Mouse (Mus musculus): ENCODE results near the gene Adamts12.

Gene Adamts12

GRCm38 (mm10) chr15:11082961-11083569, 18.5 kb downstream of the Adamts12 start:
- DNase-seq (ENCODE audit: low spot score), result no peak

GRCm38 (mm10) chr15:11083678-11084077, 19.1 kb downstream of the Adamts12 start:
- no peak for DNase-seq (ENCODE audit: low spot score)

DNA sequence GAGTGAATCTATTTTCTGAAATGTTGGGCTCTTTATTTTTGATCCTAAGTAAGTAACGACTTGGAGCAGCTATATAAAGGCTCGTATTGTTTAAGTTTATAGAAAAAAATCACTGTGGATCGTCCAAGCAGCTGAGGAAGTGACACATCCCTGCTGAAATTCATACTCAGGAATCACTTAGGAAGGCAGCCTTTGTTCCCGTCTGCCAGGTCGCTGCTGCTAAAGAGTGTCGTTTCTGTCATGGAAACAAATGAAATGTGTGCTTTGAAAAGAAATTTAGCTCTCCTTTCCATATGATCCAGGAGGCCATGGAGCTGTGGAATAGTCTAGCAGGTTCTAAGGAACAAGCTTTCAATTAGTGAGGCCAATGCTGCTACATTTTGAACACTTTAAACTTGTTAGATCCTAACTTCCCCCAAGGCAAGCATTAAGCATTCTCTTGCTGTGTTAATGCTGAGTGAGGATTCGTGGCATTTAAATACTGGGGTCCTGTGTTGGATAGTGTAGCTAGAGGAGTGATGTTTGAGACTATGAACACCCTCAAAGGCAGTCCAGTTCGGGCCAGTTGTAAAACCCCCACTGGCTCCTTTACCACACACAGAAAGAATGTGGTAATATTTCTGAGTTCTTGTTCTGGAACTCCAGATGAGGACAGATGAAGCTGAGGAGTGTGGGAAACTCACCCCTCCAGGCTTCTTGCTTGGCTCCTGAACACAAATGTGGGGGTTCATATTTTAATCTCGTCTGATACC, 19.8 kb downstream of the Adamts12 start:
- no peak for DNase-seq (ENCODE audit: low spot score)

- DNase-seq (ENCODE audit: low spot score), result no peak
Measured at GRCm38 (mm10) chr15:11084993-11085365, 20.4 kb downstream of the Adamts12 start.

DNA sequence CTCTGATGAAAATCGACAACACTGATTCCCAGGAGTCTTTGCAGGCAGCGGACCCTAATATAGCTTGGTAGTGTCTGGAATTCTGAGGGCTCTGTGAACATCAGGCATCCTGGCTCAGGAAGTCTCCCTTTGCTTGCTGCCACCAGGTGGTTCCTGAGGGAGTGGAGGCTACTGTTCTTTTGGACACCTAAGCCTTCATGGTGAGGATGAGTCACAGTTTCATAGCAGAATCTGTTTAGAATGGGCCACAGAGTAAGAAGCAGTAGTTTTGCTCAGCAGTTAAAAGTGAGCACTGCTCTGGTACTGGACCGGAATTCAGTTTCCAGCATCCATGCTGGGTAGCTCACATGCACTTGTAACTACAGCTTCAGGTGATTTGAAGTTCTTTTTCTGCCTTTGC, 24.9 kb downstream of the Adamts12 start:
- DNase-seq (ENCODE audit: low spot score), result no peak

- DNase-seq (ENCODE audit: low spot score), result no peak
Measured at GRCm38 (mm10) chr15:11095566-11095965, 31.0 kb downstream of the Adamts12 start.

GRCm38 (mm10) chr15:11097967-11098702, 33.5 kb downstream of the Adamts12 start:
- no peak for DNase-seq (ENCODE audit: low spot score)

- DNase-seq (ENCODE audit: low spot score), result no peak
Measured at GRCm38 (mm10) chr15:11098940-11099339, 34.4 kb downstream of the Adamts12 start.

- no peak for DNase-seq (ENCODE audit: low spot score)
Measured at GRCm38 (mm10) chr15:11100917-11101316, 36.3 kb downstream of the Adamts12 start.

DNA sequence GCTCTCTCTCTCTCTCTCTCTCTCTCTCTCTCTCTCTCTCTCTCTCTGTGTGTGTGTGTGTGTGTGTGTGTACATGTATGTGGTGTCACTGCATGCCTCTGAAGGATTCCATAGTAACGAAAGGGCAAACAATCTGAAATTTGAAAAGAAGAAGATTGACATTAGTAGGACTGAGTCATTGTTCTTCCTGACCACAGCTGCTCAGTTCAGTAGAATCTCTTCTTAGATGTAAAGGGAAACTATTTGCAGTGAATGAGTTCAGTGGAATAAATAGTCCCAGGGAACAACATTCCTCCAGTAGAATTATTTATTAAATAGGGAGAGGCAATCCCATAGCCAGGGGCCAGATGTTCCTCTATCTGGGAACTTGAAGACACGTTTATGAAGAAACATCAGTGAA, 40.5 kb downstream of the Adamts12 start:
- no peak for DNase-seq (ENCODE audit: low spot score)

DNA sequence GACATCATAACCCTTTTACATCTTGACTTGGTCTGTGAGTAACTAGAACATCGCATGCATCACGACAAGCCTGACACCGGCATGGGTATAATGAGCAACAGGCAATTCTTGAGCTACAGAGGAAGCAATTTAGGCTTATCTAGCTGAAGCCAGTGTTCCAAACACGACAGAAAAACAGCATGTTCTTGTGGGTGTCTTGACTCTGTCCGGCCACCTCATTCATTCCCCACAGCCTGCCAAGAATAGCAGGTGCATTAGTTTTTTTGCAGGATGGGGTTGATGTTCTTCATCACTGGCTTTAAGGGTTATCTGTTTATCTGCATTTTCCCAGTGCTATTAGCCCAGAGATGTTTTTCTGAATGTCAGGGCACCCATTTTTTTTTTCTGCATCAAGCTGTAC, 42.8 kb downstream of the Adamts12 start:
- no peak for DNase-seq (ENCODE audit: low spot score)

DNA sequence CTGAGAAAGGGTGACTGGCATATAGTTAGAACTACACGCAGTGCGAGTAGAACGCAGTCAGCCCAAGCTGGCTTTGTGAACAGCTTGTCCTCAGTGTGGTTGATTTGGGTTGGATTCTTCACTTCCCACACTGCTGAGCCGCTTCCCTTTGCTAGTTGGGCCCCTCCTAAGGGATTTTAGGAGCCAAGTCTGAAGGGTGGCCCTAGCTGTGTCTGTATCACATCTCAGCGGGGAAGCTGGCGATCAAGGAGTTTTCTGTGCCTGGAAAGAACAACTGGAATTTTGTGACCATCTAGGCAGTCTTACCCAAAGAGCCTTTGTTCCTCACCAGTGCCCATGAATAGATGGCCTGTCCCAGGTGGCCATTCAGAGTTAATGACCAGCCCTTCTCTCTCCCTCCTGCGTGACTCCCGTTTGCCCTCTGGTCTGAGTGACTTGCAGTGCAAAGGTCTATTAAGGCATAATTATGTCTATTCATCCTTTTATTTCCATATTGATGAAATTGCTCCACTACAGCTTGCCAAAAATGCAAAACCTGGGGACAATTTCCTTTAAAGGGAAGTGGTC, 50.1 kb downstream of the Adamts12 start:
- no peak for DNase-seq (ENCODE audit: low spot score)

- no peak for DNase-seq (ENCODE audit: low spot score)
Measured at GRCm38 (mm10) chr15:11116303-11116702, 51.7 kb downstream of the Adamts12 start.

DNA sequence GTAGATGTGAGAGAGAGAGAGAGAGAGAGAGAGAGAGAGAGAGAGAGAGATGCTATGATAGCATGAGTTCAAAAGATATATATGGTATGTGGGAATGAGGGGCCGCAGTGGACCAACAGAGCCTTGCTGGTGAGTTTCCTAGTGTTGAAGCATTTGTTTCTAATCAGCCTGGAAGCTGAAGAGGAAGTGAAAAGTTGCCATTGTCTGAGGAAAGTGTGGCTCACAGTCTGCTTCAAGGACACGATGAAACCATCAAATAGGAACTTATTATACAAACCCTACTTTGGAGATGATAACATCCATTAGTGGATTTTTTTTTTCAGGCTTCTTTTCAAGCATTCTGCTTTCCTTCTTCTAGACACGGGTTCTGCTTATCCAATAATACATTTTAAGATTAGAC, 52.3 kb downstream of the Adamts12 start:
- no peak for DNase-seq (ENCODE audit: low spot score)

DNA sequence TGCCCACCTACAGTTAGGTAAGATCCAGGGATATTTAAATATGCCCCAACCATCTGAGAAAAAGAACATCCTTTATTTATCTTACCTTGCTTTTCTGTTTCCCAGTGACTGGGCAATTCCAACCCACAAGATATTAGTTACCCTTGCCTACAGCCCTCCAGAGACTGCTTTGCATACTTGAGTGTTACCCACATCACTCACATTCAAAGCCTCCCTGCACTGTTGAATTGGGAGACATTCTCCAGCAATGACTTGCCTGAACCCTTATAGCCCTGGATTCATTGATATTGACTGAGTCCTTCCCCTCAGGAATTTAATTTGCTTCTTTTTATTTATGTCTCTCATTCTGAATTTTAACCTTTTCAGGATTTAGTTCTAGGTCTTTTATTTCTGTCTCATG, 53.8 kb downstream of the Adamts12 start:
- DNase-seq (ENCODE audit: low spot score), result no peak

DNA sequence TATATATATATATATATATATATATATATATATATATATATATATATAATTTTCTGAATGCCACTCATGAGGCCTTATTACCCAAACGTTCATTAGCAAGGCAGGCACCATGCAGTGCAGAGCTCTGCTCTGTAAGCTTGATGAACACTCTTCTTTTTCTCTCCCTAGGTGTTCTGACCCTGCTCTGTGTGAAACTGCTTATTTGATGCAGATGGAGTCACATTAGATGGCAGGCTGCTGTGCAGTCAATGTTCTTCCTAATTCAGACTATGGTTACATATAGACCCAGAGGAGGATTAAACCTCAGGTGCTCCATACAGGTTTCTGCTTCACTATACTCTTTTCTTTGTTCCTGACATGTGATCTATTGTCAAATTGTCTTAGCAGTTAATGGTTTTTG, 57.1 kb downstream of the Adamts12 start:
- DNase-seq (ENCODE audit: low spot score), result no peak

DNA sequence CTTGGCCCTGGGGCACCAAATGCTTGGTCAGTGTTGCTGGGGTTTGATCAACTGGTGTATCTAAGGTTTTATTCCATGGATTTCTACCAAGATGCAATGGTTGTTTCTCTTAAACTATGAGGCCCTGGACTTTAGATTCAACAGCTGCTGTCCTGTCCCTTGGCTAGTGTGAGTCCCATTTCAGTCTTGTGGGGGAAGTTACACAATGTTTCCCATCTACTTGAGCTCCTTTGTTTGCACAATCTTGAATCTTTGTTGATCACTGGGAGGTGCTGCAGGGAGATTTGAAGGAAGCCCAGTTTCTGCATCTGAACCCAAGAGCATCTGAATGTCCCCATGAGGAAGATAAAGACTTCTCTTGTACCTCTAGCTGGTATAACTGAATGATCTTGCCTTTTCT, 60.8 kb downstream of the Adamts12 start:
- DNase-seq (ENCODE audit: low spot score), result no peak

- DNase-seq (ENCODE audit: low spot score), result no peak
Measured at GRCm38 (mm10) chr15:11128457-11128856, 63.9 kb downstream of the Adamts12 start.

DNA sequence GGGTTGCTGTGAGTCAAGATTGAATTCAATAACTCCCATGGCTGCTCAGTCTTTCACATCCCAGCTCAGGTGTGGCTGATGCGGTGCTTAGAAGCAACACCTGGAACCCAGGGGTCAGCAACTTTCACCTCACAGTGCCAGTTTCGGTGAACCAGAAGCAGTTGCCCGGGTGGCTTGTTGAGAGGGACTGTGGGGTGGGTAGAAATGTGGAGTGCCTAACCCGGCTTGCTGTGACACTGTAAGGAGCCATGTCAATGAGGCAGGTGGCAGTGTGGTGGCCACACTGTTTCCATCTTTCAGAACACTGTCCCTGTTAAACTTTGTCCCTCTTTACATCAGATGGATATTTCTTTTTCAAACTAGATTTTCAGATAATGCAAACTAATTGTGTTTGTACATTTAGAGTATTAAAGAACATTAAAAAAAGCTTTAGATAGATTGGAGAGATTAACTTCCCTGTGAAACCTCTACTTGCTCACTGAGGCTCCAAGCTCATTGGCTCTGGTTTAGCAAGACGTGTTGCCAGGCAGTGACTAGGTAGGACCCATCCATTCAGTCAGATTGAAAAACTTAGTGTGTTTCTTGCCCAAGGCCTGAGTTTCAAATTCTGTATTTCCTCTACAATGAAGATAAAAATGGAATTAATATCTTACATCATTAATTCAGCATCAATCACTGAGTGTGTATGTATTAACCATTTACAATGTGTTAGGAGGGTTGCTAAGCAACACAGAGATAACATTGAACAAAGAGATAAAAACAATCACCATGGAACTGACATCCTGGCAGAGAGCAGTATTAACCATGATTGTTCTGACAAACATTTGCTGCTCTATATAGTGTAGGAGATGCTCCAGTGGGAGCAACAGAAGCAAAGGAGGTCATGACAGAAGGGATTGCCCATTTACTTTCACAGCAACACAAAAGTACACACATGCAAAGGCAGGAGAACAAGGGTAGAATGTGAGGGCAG, 68.3 kb downstream of the Adamts12 start:
- DNase-seq (ENCODE audit: low spot score), result no peak

GRCm38 (mm10) chr15:11145581-11145980, 81.0 kb downstream of the Adamts12 start:
- no peak for DNase-seq (ENCODE audit: low spot score)

- no peak for DNase-seq (ENCODE audit: low spot score)
Measured at GRCm38 (mm10) chr15:11159386-11159785, 94.8 kb downstream of the Adamts12 start.

DNA sequence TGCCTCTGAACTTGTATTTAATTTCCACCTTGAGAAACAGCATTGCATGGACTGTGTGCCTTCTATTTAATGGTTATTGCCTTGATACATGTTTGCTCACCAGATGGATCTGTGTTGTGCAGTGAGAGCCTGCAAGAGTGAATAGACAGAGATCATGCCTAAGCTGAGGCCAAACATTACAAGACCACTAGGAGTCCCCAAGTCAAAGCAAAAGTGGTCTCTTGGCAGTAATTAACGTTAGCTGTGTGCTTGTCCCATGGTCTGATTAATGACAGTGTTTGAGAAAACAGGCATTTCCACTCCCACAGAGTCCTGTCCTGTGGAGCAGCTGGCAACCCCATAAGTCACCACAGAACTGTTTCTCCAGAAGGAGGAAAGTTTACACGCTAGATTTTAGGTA, 96.2 kb downstream of the Adamts12 start:
- DNase-seq (ENCODE audit: low spot score), result no peak

All from MN1 (cell line).